ENCODE assay signal across 8 mouse cellular contexts in the genomic region with DNA sequence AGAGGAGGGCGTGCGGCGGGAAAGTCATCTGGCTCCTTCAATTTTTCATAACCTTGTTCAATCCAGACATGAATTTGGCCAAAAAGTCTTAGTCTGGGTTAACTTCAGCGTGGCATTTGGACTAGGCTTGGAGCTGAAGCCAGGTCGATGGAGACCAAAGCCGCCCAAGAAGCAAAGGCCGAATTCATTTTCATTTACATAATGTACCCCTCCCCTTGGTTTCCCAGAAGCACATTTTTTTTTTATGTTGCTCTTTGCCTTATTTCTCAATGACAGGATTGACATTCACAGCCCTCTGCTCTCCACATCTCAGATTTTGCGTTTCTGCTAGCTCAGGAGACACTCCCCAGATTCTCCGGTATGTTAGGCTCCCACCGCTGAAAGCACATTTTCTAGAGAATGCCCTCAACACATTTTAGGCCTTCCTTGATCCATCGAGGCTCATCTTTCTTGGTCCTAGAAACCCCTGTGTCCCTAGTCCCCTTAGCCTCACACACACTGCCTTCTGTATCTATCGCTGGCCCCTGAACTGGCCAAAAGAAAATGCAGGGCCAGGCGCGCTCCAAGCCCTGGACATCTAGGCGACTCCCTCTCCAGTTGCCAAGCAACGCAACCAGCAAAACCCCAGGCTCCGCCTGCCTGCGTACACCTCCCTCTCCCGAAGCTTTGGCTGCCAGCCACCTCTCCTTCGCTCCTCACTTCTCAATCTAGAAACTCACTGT. TPM values are rescaled to one million over a fixed set of nuclear protein-coding genes. Genes with fewer than 3 reads are reported as not detected.
DNase-seq lines count a peak whose midpoint lies in the region; ATAC-seq and TF ChIP-seq lines count a peak whose summit lies in the region.

No protein-coding gene starts in this region.

- no peak for TF ChIP-seq CTCF in C2C12 (IDR thresholded peaks at IDR 0.05; ENCODE audit: control insufficient read depth, insufficient read depth, insufficient read length)

- H3K4me3 ChIP-seq in C2C12 (ENCODE audit: insufficient read depth, poor library complexity, severe bottlenecking): no peak overlapping the region
- H3K4me3 ChIP-seq in brown adipose tissue, adult 24 weeks (ENCODE audit: insufficient read depth, low read depth, low read length): peak overlapping the region; percentile 44
- H3K4me3 ChIP-seq in forebrain, embryonic 15.5 days: peak overlapping the region; percentile 57
- peak overlapping the region; percentile 33 for H3K4me3 ChIP-seq in liver, embryonic 16.5 days (ENCODE audit: low read depth, low read length)
- peak overlapping the region; percentile 58 for H3K4me3 ChIP-seq in neural tube, embryonic 15.5 days (replicated peaks)

- H3ac ChIP-seq in C2C12 (ENCODE audit: control insufficient read depth, insufficient read length, low read depth): peak overlapping the region; percentile 34

- H3K4me2 ChIP-seq in forebrain, embryonic 15.5 days (replicated peaks): peak overlapping the region; percentile 98
- peak overlapping the region; percentile 58 for H3K4me2 ChIP-seq in liver, embryonic 16.5 days (ENCODE audit: low read depth, low read length)
- H3K4me2 ChIP-seq in neural tube, embryonic 15.5 days: peak overlapping the region; percentile 94

- WGBS in forebrain, embryonic 15.5 days: under 1% methylated on average over 20 of the region's 20 CpGs
- under 1% methylated on average over 20 of the region's 20 CpGs for WGBS in liver, embryonic 16.5 days (ENCODE audit: insufficient replicate concordance)
- 2% methylated on average over 20 of the region's 20 CpGs for WGBS in neural tube, embryonic 15.5 days

- peaks cover 6% of the 10 kb centered on the region; the same call in 1 of the 2 replicates for H3K4me1 ChIP-seq in brown adipose tissue, adult 24 weeks (ENCODE audit: control insufficient read depth, insufficient read depth, insufficient read length, low read length)
- peaks cover 64% of the 10 kb centered on the region for H3K4me1 ChIP-seq in forebrain, embryonic 15.5 days
- peaks cover 6% of the 10 kb centered on the region for H3K4me1 ChIP-seq in liver, embryonic 16.5 days (ENCODE audit: control insufficient read depth, low read depth, low read length)
- H3K4me1 ChIP-seq in neural tube, embryonic 15.5 days: peaks cover 79% of the 10 kb centered on the region

- H3K36me3 ChIP-seq in C2C12 (ENCODE audit: control insufficient read depth, insufficient read depth): no peaks in the 10 kb centered on the region
- H3K36me3 ChIP-seq in forebrain, embryonic 15.5 days: no peaks in the 10 kb centered on the region
- H3K36me3 ChIP-seq in liver, embryonic 16.5 days (ENCODE audit: control insufficient read depth, insufficient read depth): no peaks in the 10 kb centered on the region
- H3K36me3 ChIP-seq in neural tube, embryonic 15.5 days: no peaks in the 10 kb centered on the region

- H3K79me2 ChIP-seq in C2C12 (ENCODE audit: control insufficient read depth, insufficient read depth): no peaks in the 10 kb centered on the region

- peak overlapping the region; percentile 75 for H3K27ac ChIP-seq in brown adipose tissue, adult 24 weeks (replicated peaks; ENCODE audit: low read depth, low read length)
- H3K27ac ChIP-seq in forebrain, embryonic 15.5 days (replicated peaks): peak overlapping the region; percentile 81
- H3K27ac ChIP-seq in liver, embryonic 16.5 days (ENCODE audit: low read length): no peak overlapping the region
- H3K27ac ChIP-seq in neural tube, embryonic 15.5 days (replicated peaks): peak overlapping the region; percentile 86

- peak; percentile 86 to 91 for DNase-seq in heart, postnatal 10 days
- peak; percentile 86 to 91 for DNase-seq in kidney, postnatal 4 days
- DNase-seq in spleen, postnatal 14 days (ENCODE audit: low spot score in 2 of 2): no peak

- H3K27me3 ChIP-seq in C2C12 (ENCODE audit: control insufficient read depth, insufficient read depth, insufficient read length): no peaks in the 10 kb centered on the region
- H3K27me3 ChIP-seq in forebrain, embryonic 15.5 days: no peaks in the 10 kb centered on the region
- H3K27me3 ChIP-seq in liver, embryonic 16.5 days (ENCODE audit: control insufficient read depth, insufficient read depth, low read depth, low read length): peaks cover 53% of the 10 kb centered on the region
- no peaks in the 10 kb centered on the region for H3K27me3 ChIP-seq in neural tube, embryonic 15.5 days (replicated peaks)

- H3K9me3 ChIP-seq in forebrain, embryonic 15.5 days: no peaks in the 10 kb centered on the region
- no peaks in the 10 kb centered on the region for H3K9me3 ChIP-seq in liver, embryonic 16.5 days (replicated peaks; ENCODE audit: control insufficient read depth, low read length)
- no peaks in the 10 kb centered on the region for H3K9me3 ChIP-seq in neural tube, embryonic 15.5 days (replicated peaks)

- ATAC-seq in forebrain, embryonic 15.5 days (replicated peaks): peak; percentile 49
- ATAC-seq in liver, embryonic 16.5 days (ENCODE audit: low read depth): peak; percentile 55
- ATAC-seq in neural tube, embryonic 15.5 days (ENCODE audit: low FRiP score): peak; percentile 62

- H3K79me3 ChIP-seq in C2C12 (ENCODE audit: low read depth): no peaks in the 10 kb centered on the region

- intact Hi-C loops in heart, postnatal 10 days (cut with DNase I): no loop called here

- H3K9ac ChIP-seq in forebrain, embryonic 15.5 days (replicated peaks): peak overlapping the region; percentile 57
- H3K9ac ChIP-seq in liver, embryonic 16.5 days (ENCODE audit: low read depth, low read length): no peak overlapping the region
- H3K9ac ChIP-seq in neural tube, embryonic 15.5 days (replicated peaks): peak overlapping the region; percentile 58

TF ChIP-seq in C2C12, 6 proteins besides CTCF, POLR2A, EP300 and RAD21:
- TF ChIP-seq CEBPB (IDR thresholded peaks at IDR 0.05; ENCODE audit: low read depth) (no peak), MAX (IDR thresholded peaks at IDR 0.05) (no peak), FOSL1 (IDR thresholded peaks at IDR 0.05; ENCODE audit: insufficient read depth, low read length, poor library complexity, severe bottlenecking) (no peak), USF1 (IDR thresholded peaks at IDR 0.05; ENCODE audit: low read depth) (no peak), MYOG (IDR thresholded peaks at IDR 0.05; ENCODE audit: control insufficient read depth, extremely low read depth, insufficient read length) (no peak), MYOD1 (IDR thresholded peaks at IDR 0.05; ENCODE audit: control insufficient read depth, insufficient read length, low read depth) (no peak)

RNA-seq across cellular contexts. Expression of a gene that starts 3.9 kb away (rescaled TPM):
- polyA plus RNA-seq in C2C12 (2012; fragmentation: generic; extraction: Trizol): 62.8 TPM
- 55.5 and 82.6 TPM in 2 replicates for polyA plus RNA-seq in brown adipose tissue, adult 24 weeks (2012; ENCODE audit: insufficient read depth, insufficient read length, missing spikeins)
- 22.0 and 24.4 TPM in 2 replicates for polyA plus RNA-seq in forebrain, embryonic 15.5 days (2015; fragmentation: Nextera tagmentation; extraction: Ambion mirVana)
- 100 to 1,000 TPM; 152 to 192 TPM for total RNA-seq in heart, postnatal 10 days (2021)
- 1.0 and 1.7 TPM in 2 replicates for polyA plus RNA-seq in liver, embryonic 16.5 days (2015; fragmentation: Nextera tagmentation; extraction: Ambion mirVana)
- polyA plus RNA-seq in neural tube, embryonic 15.5 days (2015; fragmentation: Nextera tagmentation; extraction: Ambion mirVana): 90.8 and 102 TPM in 2 replicates

RNA-seq across cellular contexts. Expression of a gene that starts 46.5 kb away (rescaled TPM):
- polyA plus RNA-seq in C2C12 (2012; fragmentation: generic; extraction: Trizol): 222 TPM
- 1.1 TPM in 1 of 2 replicates, not detected in the other for polyA plus RNA-seq in brown adipose tissue, adult 24 weeks (2012; ENCODE audit: insufficient read depth, insufficient read length, missing spikeins)
- polyA plus RNA-seq in forebrain, embryonic 15.5 days (2015; fragmentation: Nextera tagmentation; extraction: Ambion mirVana): 336 and 343 TPM in 2 replicates
- 1 to 10 TPM in 1 of 2 experiments, under 1 TPM in 1; 0.86 to 2.1 TPM for total RNA-seq in heart, postnatal 10 days (2021)
- 13.4 and 17.9 TPM in 2 replicates for polyA plus RNA-seq in liver, embryonic 16.5 days (2015; fragmentation: Nextera tagmentation; extraction: Ambion mirVana)
- polyA plus RNA-seq in neural tube, embryonic 15.5 days (2015; fragmentation: Nextera tagmentation; extraction: Ambion mirVana): 278 and 341 TPM in 2 replicates

Comparison
In these comparisons a context has a peak if more than half of its experiments do, and no peak if none do; other contexts are left out.
1. DNase-seq: peak in heart, postnatal 10 days (2 of 2) and kidney, postnatal 4 days (2 of 2); none in spleen, postnatal 14 days (0 of 2).
2. RNA of a gene that starts 46.5 kb away (polyA plus RNA-seq): 336 to 343 TPM in forebrain, embryonic 15.5 days, 278 to 341 TPM in neural tube, embryonic 15.5 days and 222 TPM in C2C12 (single experiment); 13.4 to 17.9 TPM in liver, embryonic 16.5 days and 1.1 TPM in brown adipose tissue, adult 24 weeks; every median in the first group is over 10 times any median in the second.
3. Peak in every context shown above with its lines, with median percentiles within 50 percentile points of each other: ATAC-seq and H3K4me2 ChIP-seq.